Mouse (Mus musculus): Measurements from ENCODE around the gene Grwd1. TPM values are rescaled to one million over a fixed set of nuclear protein-coding genes. Genes with fewer than 3 reads are reported as not detected.

Grwd1 gene
- polyA plus RNA-seq, 1 experiment from 2014 or later, result 37.6 TPM

- Histone ChIP-seq H3K27me3 (ENCODE audit: control insufficient read depth, insufficient read depth, low read length) (no peaks in the 10 kb centered on the region), H3K4me1 (replicated peaks; ENCODE audit: control insufficient read depth, insufficient read depth, low read length) (peaks cover 19% of the 10 kb centered on the region), H3K9ac (no peak overlapping the region), H3K9me3 (ENCODE audit: control insufficient read depth, low read length) (no peaks in the 10 kb centered on the region), H3K36me3 (replicated peaks; ENCODE audit: control insufficient read depth, insufficient read depth) (peaks cover 86% of the 10 kb centered on the region), H3K4me3 (replicated peaks; ENCODE audit: low read length) (no peak overlapping the region), H3K27ac (no peak overlapping the region), H3K4me2 (replicated peaks) (no peak overlapping the region)
- ATAC-seq (ENCODE audit: low FRiP score) (no peak), DNase-seq (ENCODE audit: low spot score) (no peak)
- 37% methylated on average over 10 of the region's 11 CpGs for WGBS
Measured at GRCm38 (mm10) chr7:45808471-45808870, 22.3 kb downstream of the Grwd1 start.

DNA sequence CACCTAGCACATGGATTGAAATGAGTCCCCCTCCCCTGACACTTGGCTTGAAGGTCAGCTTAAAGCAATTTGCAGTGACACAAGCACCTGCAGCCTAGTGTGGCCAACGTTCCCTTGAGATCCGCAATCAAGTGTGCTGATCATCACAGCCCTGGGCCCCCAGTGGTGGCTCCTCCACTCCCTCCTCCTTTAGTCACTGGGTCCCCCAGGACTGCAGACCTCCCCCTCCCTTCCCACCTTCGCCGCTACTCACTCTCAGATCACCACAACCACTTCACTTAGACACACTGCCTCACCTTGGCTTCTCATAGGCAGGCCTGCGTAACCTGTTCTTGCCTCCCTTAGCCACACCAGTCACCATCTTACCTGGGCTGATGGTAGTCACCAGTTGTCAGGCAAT, 24.8 kb downstream of the Grwd1 start:
- 0 out of 2 replicates have a peak overlapping the region, but pooled peaks have one; percentile 26 for H3K27ac ChIP-seq
- H3K9me3 ChIP-seq (ENCODE audit: control insufficient read depth, low read length), result no peaks in the 10 kb centered on the region
- ATAC-seq (ENCODE audit: low FRiP score), result no peak
- H3K4me3 ChIP-seq (replicated peaks; ENCODE audit: low read length), result no peak overlapping the region
- H3K36me3 ChIP-seq (replicated peaks; ENCODE audit: control insufficient read depth, insufficient read depth), result peaks cover 88% of the 10 kb centered on the region
- H3K9ac ChIP-seq, result no peak overlapping the region
- DNase-seq (ENCODE audit: low spot score), result no peak
- H3K4me2 ChIP-seq (replicated peaks), result no peak overlapping the region
- H3K4me1 ChIP-seq (replicated peaks; ENCODE audit: control insufficient read depth, insufficient read depth, low read length), result 0 out of 2 replicates have a peak, but pooled peaks cover 5% of the 10 kb centered on the region
- no peaks in the 10 kb centered on the region for H3K27me3 ChIP-seq (ENCODE audit: control insufficient read depth, insufficient read depth, low read length)
- 68% methylated on average over 5 of the region's 5 CpGs for WGBS

GRCm38 (mm10) chr7:45802551-45802950, 28.2 kb downstream of the Grwd1 start:
- H3K9me3 ChIP-seq (ENCODE audit: control insufficient read depth, low read length), result no peaks in the 10 kb centered on the region
- peaks cover 79% of the 10 kb centered on the region for H3K36me3 ChIP-seq (replicated peaks; ENCODE audit: control insufficient read depth, insufficient read depth)
- ATAC-seq (ENCODE audit: low FRiP score) (no peak), DNase-seq (ENCODE audit: low spot score) (no peak)
- H3K9ac ChIP-seq, result no peak overlapping the region
- H3K4me2 ChIP-seq (replicated peaks), result no peak overlapping the region
- no peak overlapping the region for H3K4me3 ChIP-seq (replicated peaks; ENCODE audit: low read length)
- no peaks in the 10 kb centered on the region for H3K27me3 ChIP-seq (ENCODE audit: control insufficient read depth, insufficient read depth, low read length)
- H3K27ac ChIP-seq, result no peak overlapping the region
- WGBS, result 89% methylated on average over 6 of the region's 6 CpGs
- peaks cover 9% of the 10 kb centered on the region for H3K4me1 ChIP-seq (replicated peaks; ENCODE audit: control insufficient read depth, insufficient read depth, low read length)

DNA sequence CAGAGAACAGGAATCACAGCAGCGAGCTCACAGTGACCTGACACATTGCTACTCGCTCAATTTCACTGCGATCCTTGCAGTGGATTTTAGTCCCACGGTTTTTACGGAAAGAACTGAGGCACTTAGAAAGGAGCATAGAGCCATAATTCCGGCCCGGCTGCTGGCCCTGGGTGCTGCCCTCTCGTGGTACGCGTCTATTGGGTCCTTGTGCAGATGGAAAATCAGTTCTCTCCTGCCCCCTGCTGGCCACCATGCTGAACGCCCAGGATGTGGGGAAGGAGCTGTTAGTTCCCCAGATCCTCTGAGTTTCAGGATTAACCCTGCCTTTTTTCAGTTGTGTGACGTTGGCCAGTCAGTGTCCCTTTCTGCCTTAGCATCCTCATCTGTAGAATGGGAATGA, 29.4 kb downstream of the Grwd1 start:
- 4% methylated on average over 12 of the region's 12 CpGs for WGBS
- Histone ChIP-seq H3K4me2 (replicated peaks) (no peak overlapping the region), H3K27me3 (ENCODE audit: control insufficient read depth, insufficient read depth, low read length) (no peaks in the 10 kb centered on the region), H3K9ac (no peak overlapping the region), H3K4me1 (replicated peaks; ENCODE audit: control insufficient read depth, insufficient read depth, low read length) (peaks cover 15% of the 10 kb centered on the region), H3K36me3 (replicated peaks; ENCODE audit: control insufficient read depth, insufficient read depth) (peaks cover 79% of the 10 kb centered on the region), H3K9me3 (ENCODE audit: control insufficient read depth, low read length) (no peaks in the 10 kb centered on the region), H3K27ac (no peak overlapping the region), H3K4me3 (replicated peaks; ENCODE audit: low read length) (no peak overlapping the region)
- peak; percentile 57; the same call in 1 of the 2 replicates for ATAC-seq (ENCODE audit: low FRiP score)
- peak; percentile 94 for DNase-seq (ENCODE audit: low spot score)

- ATAC-seq (ENCODE audit: low FRiP score) (no peak), DNase-seq (ENCODE audit: low spot score) (no peak)
- H3K4me3 ChIP-seq (replicated peaks; ENCODE audit: low read length), result no peak overlapping the region
- no peak overlapping the region for H3K4me2 ChIP-seq (replicated peaks)
- H3K27ac ChIP-seq, result no peak overlapping the region
- no peaks in the 10 kb centered on the region for H3K9me3 ChIP-seq (ENCODE audit: control insufficient read depth, low read length)
- no peaks in the 10 kb centered on the region for H3K27me3 ChIP-seq (ENCODE audit: control insufficient read depth, insufficient read depth, low read length)
- H3K4me1 ChIP-seq (replicated peaks; ENCODE audit: control insufficient read depth, insufficient read depth, low read length), result peaks cover 15% of the 10 kb centered on the region
- peaks cover 80% of the 10 kb centered on the region for H3K36me3 ChIP-seq (replicated peaks; ENCODE audit: control insufficient read depth, insufficient read depth)
- 24% methylated on average over 22 of the region's 25 CpGs for WGBS
- H3K9ac ChIP-seq, result no peak overlapping the region
Measured at GRCm38 (mm10) chr7:45800546-45801204, 30.1 kb downstream of the Grwd1 start.

DNA sequence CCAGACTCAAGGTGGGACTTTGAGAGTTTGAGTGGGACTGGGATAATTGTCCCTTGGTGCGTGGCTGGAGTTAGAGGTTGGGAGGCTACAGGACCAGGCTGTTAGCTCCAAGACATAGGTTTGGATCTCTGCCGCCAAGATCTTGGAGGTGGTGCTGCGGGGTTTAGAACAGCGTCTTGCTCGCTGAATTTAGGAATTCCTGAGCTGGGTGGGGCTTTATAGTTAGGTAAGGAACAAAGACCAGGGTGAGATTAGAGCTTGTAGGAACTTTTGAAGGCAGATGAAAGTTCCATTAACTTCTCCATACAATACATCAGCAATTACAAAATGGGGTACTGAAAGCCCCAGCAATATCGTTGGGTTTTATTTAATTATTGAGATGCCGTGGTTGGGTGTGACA, 30.7 kb downstream of the Grwd1 start:
- Histone ChIP-seq H3K27ac (no peak overlapping the region), H3K27me3 (ENCODE audit: control insufficient read depth, insufficient read depth, low read length) (0 out of 2 replicates have a peak, but pooled peaks cover 6% of the 10 kb centered on the region), H3K9ac (no peak overlapping the region), H3K4me2 (replicated peaks) (no peak overlapping the region), H3K4me1 (replicated peaks; ENCODE audit: control insufficient read depth, insufficient read depth, low read length) (peaks cover 15% of the 10 kb centered on the region), H3K9me3 (ENCODE audit: control insufficient read depth, low read length) (no peaks in the 10 kb centered on the region), H3K36me3 (replicated peaks; ENCODE audit: control insufficient read depth, insufficient read depth) (peaks cover 87% of the 10 kb centered on the region), H3K4me3 (replicated peaks; ENCODE audit: low read length) (no peak overlapping the region)
- DNase-seq (ENCODE audit: low spot score) (no peak), ATAC-seq (ENCODE audit: low FRiP score) (no peak)
- 45% methylated on average over 7 of the region's 7 CpGs for WGBS

GRCm38 (mm10) chr7:45798931-45799330, 31.8 kb downstream of the Grwd1 start:
- no peak for DNase-seq (ENCODE audit: low spot score)

DNA sequence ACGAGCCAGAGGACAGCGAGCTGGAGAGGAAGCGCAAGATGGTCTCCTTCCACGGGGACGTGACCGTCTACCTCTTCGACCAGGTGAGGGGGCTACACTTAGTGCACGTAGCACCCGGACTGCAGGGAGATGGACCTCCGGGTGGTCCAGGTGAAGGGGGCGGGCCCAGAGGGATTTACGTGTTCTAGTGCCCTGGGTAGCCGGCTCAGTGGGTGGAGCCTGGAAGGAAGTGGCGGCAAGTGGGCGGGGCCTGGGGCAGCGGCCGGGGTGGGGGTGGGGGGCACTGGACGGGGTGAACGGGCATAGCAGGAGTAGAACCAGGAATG, 32.3 kb downstream of the Grwd1 start:
- peaks cover 90% of the 10 kb centered on the region for H3K36me3 ChIP-seq (replicated peaks; ENCODE audit: control insufficient read depth, insufficient read depth)

More at GRCm38 (mm10) chr7:45798931-45799330, 31.8 kb downstream of the Grwd1 start:
- no peak overlapping the region for H3K4me2 ChIP-seq (replicated peaks)
- no peak for ATAC-seq (ENCODE audit: low FRiP score)
- H3K36me3 ChIP-seq (replicated peaks; ENCODE audit: control insufficient read depth, insufficient read depth), result peaks cover 90% of the 10 kb centered on the region
- no peak overlapping the region for H3K4me3 ChIP-seq (replicated peaks; ENCODE audit: low read length)
- peaks cover 15% of the 10 kb centered on the region for H3K4me1 ChIP-seq (replicated peaks; ENCODE audit: control insufficient read depth, insufficient read depth, low read length)
- WGBS, result 51% methylated on average over 7 of the region's 7 CpGs
- H3K27ac ChIP-seq, result no peak overlapping the region
- H3K27me3 ChIP-seq (ENCODE audit: control insufficient read depth, insufficient read depth, low read length), result peaks cover 14% of the 10 kb centered on the region; the same call in 1 of the 2 replicates
- H3K9ac ChIP-seq, result no peak overlapping the region
- H3K9me3 ChIP-seq (ENCODE audit: control insufficient read depth, low read length), result no peaks in the 10 kb centered on the region

DNA sequence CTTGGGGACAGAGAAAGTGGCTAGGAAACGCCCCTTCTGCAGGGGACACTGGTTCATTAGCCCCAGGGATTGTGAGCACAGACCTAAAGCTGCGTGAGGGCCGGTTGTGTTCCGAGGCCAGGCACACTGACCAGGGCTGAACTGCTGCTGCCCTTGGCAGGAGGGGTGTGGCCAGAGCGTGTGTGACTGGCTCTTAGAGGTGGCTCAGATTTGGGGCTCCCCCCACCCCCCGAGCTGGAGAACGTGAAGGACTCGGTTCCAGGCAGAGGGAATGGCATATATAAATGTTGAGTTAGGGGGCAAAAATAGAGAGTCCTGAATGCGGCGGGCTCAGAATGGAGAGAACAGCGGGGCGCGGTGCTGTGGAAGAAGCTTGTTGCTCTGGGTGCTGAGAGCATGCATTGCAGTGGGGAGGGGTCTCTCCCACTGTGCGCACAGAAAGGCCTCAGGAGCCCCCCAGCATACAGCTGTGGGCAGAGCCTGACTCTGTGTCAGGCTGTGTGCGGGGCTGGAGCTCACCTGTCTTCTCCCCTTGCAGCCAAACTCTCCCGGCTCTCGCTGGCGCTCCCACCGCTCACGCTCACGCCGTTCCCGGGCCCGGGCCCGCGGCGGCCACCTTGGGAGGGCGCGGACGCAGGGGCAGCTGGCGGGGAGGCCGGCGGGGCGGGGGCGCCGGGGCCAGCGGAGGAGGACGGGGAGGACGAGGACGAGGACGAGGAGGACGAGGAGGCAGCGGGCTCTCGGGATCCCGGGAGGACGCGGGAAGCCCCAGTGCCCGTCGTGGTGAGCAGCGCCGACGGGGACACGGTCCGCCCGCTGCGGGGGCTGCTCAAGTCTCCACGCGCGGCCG, 32.9 kb downstream of the Grwd1 start:
- H3K4me3 ChIP-seq (replicated peaks; ENCODE audit: low read length), result peak overlapping the region; percentile 8
- 2% methylated on average over 60 of the region's 60 CpGs for WGBS
- H3K9me3 ChIP-seq (ENCODE audit: control insufficient read depth, low read length), result no peaks in the 10 kb centered on the region
- no peak overlapping the region for H3K27ac ChIP-seq
- ATAC-seq (ENCODE audit: low FRiP score) (no peak), DNase-seq (ENCODE audit: low spot score) (no peak)
- H3K9ac ChIP-seq, result peak overlapping the region; percentile 42
- peaks cover 15% of the 10 kb centered on the region; the same call in 1 of the 2 replicates for H3K27me3 ChIP-seq (ENCODE audit: control insufficient read depth, insufficient read depth, low read length)
- H3K4me2 ChIP-seq (replicated peaks), result peak overlapping the region; percentile 45
- peaks cover 90% of the 10 kb centered on the region for H3K36me3 ChIP-seq (replicated peaks; ENCODE audit: control insufficient read depth, insufficient read depth)
- H3K4me1 ChIP-seq (replicated peaks; ENCODE audit: control insufficient read depth, insufficient read depth, low read length), result peaks cover 15% of the 10 kb centered on the region

More for the DNA sequence above, 32.3 kb downstream of the Grwd1 start:
- H3K9ac ChIP-seq, result peak overlapping the region; percentile 42; the same call in 1 of the 2 replicates
- 4% methylated on average over 19 of the region's 19 CpGs for WGBS
- H3K4me2 ChIP-seq (replicated peaks), result peak overlapping the region; percentile 45
- peaks cover 15% of the 10 kb centered on the region for H3K4me1 ChIP-seq (replicated peaks; ENCODE audit: control insufficient read depth, insufficient read depth, low read length)
- ATAC-seq (ENCODE audit: low FRiP score) (no peak), DNase-seq (ENCODE audit: low spot score) (no peak)
- H3K27me3 ChIP-seq (ENCODE audit: control insufficient read depth, insufficient read depth, low read length), result peaks cover 15% of the 10 kb centered on the region; the same call in 1 of the 2 replicates
- no peak overlapping the region for H3K27ac ChIP-seq
- no peaks in the 10 kb centered on the region for H3K9me3 ChIP-seq (ENCODE audit: control insufficient read depth, low read length)
- H3K4me3 ChIP-seq (replicated peaks; ENCODE audit: low read length), result peak overlapping the region; percentile 8

All from hindbrain, embryonic 14.5 days (tissue).